Mouse (Mus musculus) heart, postnatal 14 days (tissue): Measurements from ENCODE around the gene 2010109A12Rik. TPM values are rescaled to one million over a fixed set of nuclear protein-coding genes. Genes with fewer than 3 reads are reported as not detected.

Source experiments
- total RNA-seq, 2 experiments: library from RNA; stranded (reverse); gene quantifications; 2 replicates each; pipeline ENCODE4 v1.2.3; 2021

The 2010109A12Rik gene
- total RNA-seq, 2 experiments from 2014 or later = 0.53 to 0.93 TPM

Other genes with a start within 250 kb of the 2010109A12Rik start
- gene Sowahb, start 161.5 kb upstream of the 2010109A12Rik start, total RNA-seq = not detected
- gene Sept11, start 113.1 kb upstream of the 2010109A12Rik start, total RNA-seq = 10 to 100 TPM; 48.7 to 54.9 TPM
- gene Ccni, start within 50 bp of the 2010109A12Rik start, total RNA-seq = 100 to 1,000 TPM; 223 to 231 TPM
- 10 to 100 TPM; 19.4 to 22.2 TPM for gene Ccng2, start 60.7 kb downstream of the 2010109A12Rik start, total RNA-seq